Mouse (Mus musculus): ENCODE measurements at regions not wholly inside any gene's neighbourhood (a gene's known extent, or its start where the extent isn't known, plus 50 kb on each side); places are given as distances from the start of the nearest gene placed in this dataset.
"Not testable (repeated sequence)": the region's sequence is repeated elsewhere in the genome, so short reads cannot be mapped to it uniquely, and the experiment has no call there.

DNA sequence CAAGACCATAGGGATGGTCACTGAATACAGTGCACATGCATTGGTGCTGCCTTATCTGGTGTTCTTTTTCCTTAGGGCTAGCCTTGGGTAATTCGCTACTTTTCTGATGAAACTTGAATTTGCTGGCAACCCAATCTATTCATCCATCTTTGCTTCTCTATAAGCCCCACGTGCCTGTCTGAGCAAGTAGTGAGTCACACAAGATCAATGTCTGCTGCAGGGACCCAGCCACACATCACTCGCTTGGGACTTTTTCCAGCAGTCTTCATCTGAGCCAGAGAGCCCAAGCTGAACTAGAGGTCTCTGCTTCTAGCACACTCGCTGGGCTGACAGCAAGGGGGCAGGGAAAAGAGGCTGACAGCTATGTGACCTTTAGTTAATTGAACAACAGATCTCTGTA lies 464.3 kb upstream of the Nmur2 start:
- no peak for DNase-seq

GRCm38 (mm10) chr11:56514941-56515340 lies 474.1 kb upstream of the Nmur2 start:
- DNase-seq: no peak

- DNase-seq: no peak
Observed at GRCm38 (mm10) chr11:56518486-56518885, 477.7 kb upstream of the Nmur2 start.

- DNase-seq: no peak
Observed at GRCm38 (mm10) chr11:56550736-56551135, 460.5 kb upstream of the Gria1 start.

DNA sequence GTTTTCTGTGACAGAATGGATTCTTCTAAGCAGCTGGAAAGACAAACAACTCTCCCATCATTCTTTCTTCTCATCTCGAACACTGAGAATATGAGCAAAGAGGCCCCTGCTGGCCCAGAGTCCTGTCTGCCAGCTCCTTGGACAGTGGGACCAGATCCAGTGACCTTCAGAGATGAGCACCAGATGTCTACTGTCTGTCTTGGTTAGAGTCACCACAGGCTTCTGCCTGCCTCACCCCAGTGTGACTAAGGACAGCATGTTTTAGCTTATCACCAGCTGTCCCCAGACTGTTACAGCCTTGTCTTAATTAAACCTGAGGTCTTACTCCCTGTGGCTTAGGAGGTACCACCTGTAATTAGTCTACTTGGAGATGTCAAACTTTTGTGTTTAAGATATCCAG lies 454.9 kb upstream of the Gria1 start:
- DNase-seq: no peak

DNA sequence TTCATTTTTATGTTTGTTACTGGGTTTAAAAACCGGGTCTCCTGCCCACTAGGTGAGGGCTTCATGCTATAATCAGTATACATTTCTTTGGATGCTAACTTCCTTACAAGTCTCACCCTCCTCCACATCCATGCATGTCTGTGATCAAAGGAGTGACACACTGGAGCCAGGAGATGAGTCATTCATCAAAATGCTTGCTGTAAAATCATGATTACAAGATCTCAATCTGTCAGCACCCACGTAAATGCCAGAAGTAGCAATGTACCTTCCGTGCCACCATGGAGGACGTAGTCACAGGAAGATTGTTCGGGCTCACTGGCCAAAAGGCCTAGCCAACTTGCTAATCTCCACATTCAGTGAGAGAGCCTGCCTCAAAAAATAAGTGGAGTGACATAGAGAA lies 431.2 kb upstream of the Gria1 start:
- no peak for DNase-seq

- no peak for DNase-seq
Observed at GRCm38 (mm10) chr11:56583054-56583453, 428.1 kb upstream of the Gria1 start.

DNA sequence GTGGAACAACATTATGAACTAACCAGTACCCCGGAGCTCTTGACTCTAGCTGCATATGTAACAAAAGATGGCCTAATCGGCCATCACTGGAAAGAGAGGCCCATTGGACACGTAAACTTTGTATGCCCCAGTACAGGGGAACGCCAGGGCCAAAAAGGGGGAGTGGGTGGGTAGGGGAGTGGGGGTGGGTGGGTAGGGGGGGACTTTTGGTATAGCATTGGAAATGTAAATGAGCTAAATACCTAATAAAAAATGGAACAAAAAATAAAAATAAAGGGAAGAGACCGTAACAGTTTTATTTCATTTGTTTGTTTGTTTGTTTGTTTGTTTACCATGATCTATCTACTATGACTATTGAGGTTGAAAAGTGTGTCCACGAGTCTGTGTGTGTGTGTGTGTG lies 417.8 kb upstream of the Gria1 start:
- DNase-seq: not testable (repeated sequence)

- peak; percentile 11 to 13 for DNase-seq
Observed at GRCm38 (mm10) chr11:56603742-56604141, 407.4 kb upstream of the Gria1 start.

DNA sequence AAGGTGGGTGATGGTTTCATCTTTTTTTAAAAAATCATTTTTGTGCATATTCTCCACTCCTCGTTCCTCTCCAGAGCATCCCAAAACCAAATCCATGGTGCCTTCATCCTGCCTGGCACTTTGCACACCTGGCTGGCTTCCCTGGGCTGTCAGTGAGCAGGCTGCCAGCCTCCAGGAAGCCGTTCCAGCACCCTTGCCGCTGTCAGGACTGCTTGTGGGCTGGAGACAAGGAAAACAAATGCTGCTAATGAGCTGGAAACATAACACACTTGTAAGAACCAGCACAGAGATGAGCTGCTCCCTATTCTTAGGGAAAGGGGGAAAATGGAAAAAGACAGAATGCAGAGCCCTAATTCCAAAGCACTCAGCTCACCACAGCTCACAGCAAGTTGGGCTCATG lies 383.5 kb upstream of the Gria1 start:
- no peak for DNase-seq

- no peak for DNase-seq
Observed at GRCm38 (mm10) chr11:56633445-56633844, 377.7 kb upstream of the Gria1 start.

DNA sequence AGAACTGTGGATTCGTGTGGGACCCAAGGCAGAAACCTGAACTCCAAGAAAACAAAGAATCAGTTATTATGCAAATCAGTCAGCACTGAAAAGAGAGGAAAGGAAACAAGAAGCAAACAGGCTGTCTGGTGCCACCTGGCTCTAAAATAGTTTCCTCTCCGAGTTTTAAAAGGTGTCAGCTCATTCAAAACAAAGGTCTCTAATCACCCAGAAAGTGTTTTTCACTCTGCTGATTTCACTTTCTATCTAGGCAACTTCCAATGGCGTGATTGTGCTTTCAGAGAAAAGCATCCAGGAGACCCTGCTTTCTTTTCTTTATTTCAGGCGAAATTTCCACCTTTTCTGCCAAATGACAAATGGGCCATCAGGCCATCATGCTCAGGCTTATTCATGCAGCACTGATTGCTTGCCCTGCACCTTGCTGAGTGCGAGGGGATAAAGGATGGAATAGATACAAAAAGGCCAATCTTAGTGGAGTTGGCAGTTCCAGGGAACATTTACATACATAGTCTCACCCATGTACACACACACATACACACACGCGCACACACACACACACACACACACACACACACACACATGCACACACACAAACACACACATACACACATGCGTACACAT lies 374.5 kb upstream of the Gria1 start:
- no peak for DNase-seq

DNA sequence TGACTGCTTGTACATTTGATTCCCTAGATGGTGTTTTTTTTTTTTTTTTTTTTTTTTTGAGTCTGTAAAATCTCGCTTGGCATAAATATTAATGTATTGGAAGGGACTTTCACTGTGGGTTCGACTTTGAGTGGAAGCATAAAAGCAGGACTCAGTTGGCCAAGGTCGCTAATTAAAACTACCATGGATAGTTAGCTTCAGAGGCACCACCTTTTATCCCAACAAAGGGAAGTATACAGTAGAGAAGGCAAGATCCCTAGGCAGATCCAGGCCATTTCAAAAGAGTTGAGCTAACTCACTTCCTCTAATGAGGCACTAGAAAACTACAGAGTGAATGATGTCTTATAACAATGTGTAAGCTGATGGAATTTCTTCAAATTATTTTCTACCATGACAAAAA lies 369.5 kb upstream of the Gria1 start:
- DNase-seq: no peak
